Mouse (Mus musculus) heart, embryonic 14.5 days (tissue): ENCODE measurements around the gene Nalcn. TPM values are rescaled to one million over a fixed set of nuclear protein-coding genes. Genes with fewer than 3 reads are reported as not detected.

Experiments used
- ATAC-seq: fragments of 200-750 bp; cut with Nextera tagmentation; 2 replicates; pipeline ENCODE4 v1.8.0; 2017; ENCODE audit warnings: low read depth, moderate TSS enrichment; ENCODE audit not compliant: insufficient number of reproducible peaks, insufficient read depth, low FRiP score
- H3K27ac ChIP-seq, 2 experiments: fragments of 200-500 bp in 1 of 2; fragments of 300-500 bp in 1 of 2; sonication (generic) in 1 of 2; replicated peaks in 1 of 2; 2 replicates each; pipeline ENCODE4 v1.5.1; 2012 to 2014; ENCODE audit warnings: low read depth in 2 of 2, low read length in 2 of 2, control low read depth in 1 of 2, mild to moderate bottlenecking in 1 of 2, mixed read lengths in 1 of 2; ENCODE audit not compliant: control insufficient read depth in 1 of 2, insufficient read depth in 1 of 2
- H3K27me3 ChIP-seq: fragments of 300-500 bp; sonication (generic); 2 replicates; pipeline ENCODE4 v1.6.1; 2014; ENCODE audit warnings: mild to moderate bottlenecking, low read length, control low read depth; ENCODE audit not compliant: control insufficient read depth, insufficient read depth
- H3K36me3 ChIP-seq: fragments of 300-500 bp; sonication (generic); 2 replicates; pipeline ENCODE4 v1.6.1; 2014; ENCODE audit warnings: mild to moderate bottlenecking, control low read depth, low read length, mixed read lengths; ENCODE audit not compliant: control insufficient read depth, insufficient read depth
- H3K4me1 ChIP-seq, 2 experiments: fragments of 200-500 bp in 1 of 2; fragments of 300-500 bp in 1 of 2; sonication (generic) in 1 of 2; 2 replicates each; pipeline ENCODE4 v1.6.1; 2012 to 2014; ENCODE audit warnings: low read length in 2 of 2, control low read depth in 1 of 2, mixed read lengths in 1 of 2; ENCODE audit not compliant: control insufficient read depth in 2 of 2, insufficient read depth in 2 of 2
- H3K4me2 ChIP-seq: fragments of 300-500 bp; sonication (generic); 2 replicates; pipeline ENCODE4 v1.6.1; 2014; ENCODE audit warnings: mild to moderate bottlenecking, low read length
- H3K4me3 ChIP-seq, 2 experiments: fragments of 200-500 bp in 1 of 2; fragments of 300-500 bp in 1 of 2; sonication (generic) in 1 of 2; 2 replicates each; pipeline ENCODE4 v1.5.1; 2012 to 2014; ENCODE audit warnings: low read length in 2 of 2, mild to moderate bottlenecking in 2 of 2, control low read depth in 1 of 2, low read depth in 1 of 2, moderate library complexity in 1 of 2; ENCODE audit not compliant: control insufficient read depth in 1 of 2, insufficient read depth in 1 of 2
- H3K9ac ChIP-seq: fragments of 300-500 bp; sonication (generic); 2 replicates; pipeline ENCODE4 v1.6.1; 2014; ENCODE audit warnings: mild to moderate bottlenecking, low read length
- H3K9me3 ChIP-seq: fragments of 300-500 bp; sonication (generic); 2 replicates; pipeline ENCODE4 v1.6.1; 2016; ENCODE audit warnings: low read length, control low read depth; ENCODE audit not compliant: control insufficient read depth
- WGBS: fragments of 180-500 bp; shearing (Covaris S2); extraction: QIAGEN DNeasy Blood & Tissue Kit; methylation state at CpG from one replicate; pipeline ENCODE4 v1.1.7; 2014; 5-methylcytosine and 5-hydroxymethylcytosine counted together
- polyA plus RNA-seq: library from polyadenylated mRNA; unstranded; fragments of >200 nt; fragmentation: Nextera tagmentation; extraction: Ambion mirVana; gene quantifications from 2 replicates; pipeline ENCODE4 v1.2.1, GENCODE M21; 2014

Gene Nalcn
- polyA plus RNA-seq, 1 experiment from 2014 or later = 0.41 TPM

DNA sequence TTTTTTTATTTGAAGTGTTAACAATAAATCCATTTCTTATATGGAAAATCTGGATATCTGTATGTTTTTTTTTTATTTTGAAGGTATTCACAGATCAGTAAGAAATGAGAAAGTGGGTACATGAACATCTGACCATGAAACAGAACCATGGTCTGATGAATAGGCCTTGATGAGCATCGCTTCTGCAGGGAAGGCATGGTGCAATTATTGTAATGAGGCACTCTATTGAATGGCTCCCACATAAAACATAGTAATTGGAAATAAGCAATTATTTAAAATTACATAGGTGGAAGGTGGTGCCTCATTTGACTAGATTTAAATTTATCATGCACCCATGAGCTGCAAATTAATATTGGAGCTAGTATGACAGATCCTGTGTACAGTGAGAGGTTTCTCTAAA, 267.3 kb downstream of the Nalcn start:
- 86% methylated on average over 1 of the region's 1 CpGs for WGBS
- Histone ChIP-seq H3K9me3 (no peaks in the 10 kb centered on the region), H3K4me3 (no peak overlapping the region), H3K36me3 (no peaks in the 10 kb centered on the region), H3K4me1 (no peaks in the 10 kb centered on the region), H3K27me3 (no peaks in the 10 kb centered on the region), H3K27ac (no peak overlapping the region), H3K4me2 (no peak overlapping the region), H3K9ac (no peak overlapping the region)
- ATAC-seq = no peak

GRCm38 (mm10) chr14:123352973-123353372, 274.0 kb downstream of the Nalcn start:
- no peaks in the 10 kb centered on the region for H3K27me3 ChIP-seq
- no peaks in the 10 kb centered on the region for H3K9me3 ChIP-seq
- no peak overlapping the region for H3K4me3 ChIP-seq
- WGBS = 18% methylated on average over 6 of the region's 6 CpGs
- H3K4me1 ChIP-seq = no peaks in the 10 kb centered on the region
- H3K27ac ChIP-seq = no peak overlapping the region
- ATAC-seq = no peak
- H3K4me2 ChIP-seq = no peak overlapping the region
- no peak overlapping the region for H3K9ac ChIP-seq
- no peaks in the 10 kb centered on the region for H3K36me3 ChIP-seq

GRCm38 (mm10) chr14:123331841-123332240, 295.1 kb downstream of the Nalcn start:
- Histone ChIP-seq H3K27ac (no peak overlapping the region), H3K9me3 (no peaks in the 10 kb centered on the region), H3K4me1 (no peaks in the 10 kb centered on the region), H3K4me2 (no peak overlapping the region), H3K4me3 (no peak overlapping the region), H3K9ac (no peak overlapping the region), H3K36me3 (no peaks in the 10 kb centered on the region), H3K27me3 (no peaks in the 10 kb centered on the region)
- WGBS = 67% methylated on average over 1 of the region's 1 CpGs
- no peak for ATAC-seq

DNA sequence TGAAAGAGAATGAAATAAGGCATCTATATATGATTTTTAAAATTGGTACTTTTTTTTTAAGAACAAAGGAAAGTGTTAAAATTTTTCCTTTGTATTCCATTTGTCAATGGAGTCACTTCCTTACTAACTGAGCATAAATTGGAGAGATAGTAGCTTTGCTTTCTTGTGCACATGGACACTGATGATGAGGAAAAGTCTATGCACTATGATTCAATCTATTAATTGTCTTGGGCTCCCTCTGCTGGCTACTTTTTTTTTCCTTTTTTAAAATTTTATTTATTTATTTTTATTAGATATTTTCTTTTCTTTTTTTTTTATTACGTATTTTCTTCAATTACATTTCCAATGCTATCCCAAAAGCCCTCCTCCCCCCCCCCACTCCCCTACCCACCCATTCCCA, 312.6 kb downstream of the Nalcn start:
- Histone ChIP-seq H3K9ac (no peak overlapping the region), H3K4me2 (no peak overlapping the region), H3K9me3 (no peaks in the 10 kb centered on the region), H3K4me3 (no peak overlapping the region), H3K4me1 (no peaks in the 10 kb centered on the region), H3K27ac (no peak overlapping the region), H3K36me3 (no peaks in the 10 kb centered on the region), H3K27me3 (no peaks in the 10 kb centered on the region)
- no peak for ATAC-seq
- 37% methylated on average over 1 of the region's 1 CpGs for WGBS

- Histone ChIP-seq H3K9ac (no peak overlapping the region), H3K27ac (no peak overlapping the region), H3K4me2 (no peak overlapping the region), H3K27me3 (no peaks in the 10 kb centered on the region), H3K36me3 (no peaks in the 10 kb centered on the region), H3K4me1 (no peaks in the 10 kb centered on the region), H3K4me3 (no peak overlapping the region), H3K9me3 (no peaks in the 10 kb centered on the region)
- WGBS = 78% methylated on average over 4 of the region's 4 CpGs
- ATAC-seq = no peak
Observed at GRCm38 (mm10) chr14:123312371-123312770, 314.6 kb downstream of the Nalcn start.

GRCm38 (mm10) chr14:123296068-123296467, 330.9 kb downstream of the Nalcn start:
- H3K36me3 ChIP-seq = no peaks in the 10 kb centered on the region
- H3K27me3 ChIP-seq = no peaks in the 10 kb centered on the region
- no peaks in the 10 kb centered on the region for H3K9me3 ChIP-seq
- ATAC-seq = no peak
- H3K4me2 ChIP-seq = no peak overlapping the region
- no peak overlapping the region for H3K4me3 ChIP-seq
- no peak overlapping the region for H3K9ac ChIP-seq
- H3K4me1 ChIP-seq = no peaks in the 10 kb centered on the region
- no peak overlapping the region for H3K27ac ChIP-seq

- Histone ChIP-seq H3K36me3 (no peaks in the 10 kb centered on the region), H3K27me3 (no peaks in the 10 kb centered on the region), H3K9me3 (no peaks in the 10 kb centered on the region), H3K4me1 (no peaks in the 10 kb centered on the region), H3K27ac (no peak overlapping the region), H3K4me2 (no peak overlapping the region), H3K4me3 (no peak overlapping the region), H3K9ac (no peak overlapping the region)
- 87% methylated on average over 4 of the region's 4 CpGs for WGBS
- no peak for ATAC-seq
Observed at GRCm38 (mm10) chr14:123291118-123292007, 335.6 kb downstream of the Nalcn start.

DNA sequence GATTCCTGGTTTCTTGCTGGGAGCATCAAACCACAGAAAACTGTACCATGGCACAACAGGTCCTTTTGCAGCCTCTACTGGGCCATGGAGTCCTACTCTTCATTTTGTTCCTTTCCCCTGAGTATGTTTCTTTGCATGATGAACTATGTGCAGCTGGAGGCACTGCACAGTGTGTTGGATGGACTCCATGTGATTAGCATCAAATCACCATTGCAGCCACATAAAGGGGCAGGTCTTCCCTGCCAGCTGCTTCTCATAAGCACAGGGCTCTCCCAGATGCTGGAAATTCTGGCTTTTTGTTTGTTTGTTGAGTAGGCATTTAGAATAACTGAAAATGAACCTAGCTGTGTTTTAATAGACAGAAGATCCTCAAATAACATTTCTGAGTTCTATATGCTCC, 344.8 kb downstream of the Nalcn start:
- Histone ChIP-seq H3K4me3 (no peak overlapping the region), H3K9ac (no peak overlapping the region), H3K36me3 (no peaks in the 10 kb centered on the region), H3K27me3 (no peaks in the 10 kb centered on the region), H3K9me3 (no peaks in the 10 kb centered on the region), H3K27ac (no peak overlapping the region), H3K4me1 (no peaks in the 10 kb centered on the region), H3K4me2 (no peak overlapping the region)
- ATAC-seq = no peak
